Mouse (Mus musculus) layer of hippocampus, adult 9-11 months (tissue): ENCODE measurements around the gene Duoxa1.
A peak's percentile ranks its signal among the peaks of the same experiment; 100 is the strongest.
"Not testable (repeated sequence)": the region's sequence is repeated elsewhere in the genome, so short reads cannot be mapped to it uniquely, and the experiment has no call there.

Experiments
- DNase-seq: peaks from one replicate; pipeline ENCODE4 v3.0.0; 2022

Duoxa1 gene

DNA sequence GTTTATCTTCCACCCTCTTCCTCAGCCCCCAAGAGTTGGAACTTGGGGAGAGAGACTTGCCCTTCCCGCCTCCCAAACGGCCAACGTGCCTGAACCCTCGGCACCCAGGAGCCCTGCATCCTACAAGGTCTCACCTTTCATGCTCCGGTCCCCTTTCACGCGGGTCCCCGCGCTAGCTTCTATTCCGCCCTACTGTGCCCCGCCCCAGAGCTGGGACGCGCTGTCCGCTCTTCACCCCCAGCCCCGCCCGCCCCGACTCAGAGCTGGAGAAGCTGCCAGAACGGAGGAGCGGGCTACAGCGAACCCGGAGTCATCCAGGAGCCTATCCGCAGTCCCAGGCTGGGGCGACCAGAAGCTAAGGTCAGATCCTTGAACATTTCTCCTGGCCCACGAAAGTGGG, at the start of gene Duoxa1:
TSS of gene Duoxa1 (minus strand) at position 195 of the 400 bp plus-strand sequence.
- no peak for DNase-seq

DNA sequence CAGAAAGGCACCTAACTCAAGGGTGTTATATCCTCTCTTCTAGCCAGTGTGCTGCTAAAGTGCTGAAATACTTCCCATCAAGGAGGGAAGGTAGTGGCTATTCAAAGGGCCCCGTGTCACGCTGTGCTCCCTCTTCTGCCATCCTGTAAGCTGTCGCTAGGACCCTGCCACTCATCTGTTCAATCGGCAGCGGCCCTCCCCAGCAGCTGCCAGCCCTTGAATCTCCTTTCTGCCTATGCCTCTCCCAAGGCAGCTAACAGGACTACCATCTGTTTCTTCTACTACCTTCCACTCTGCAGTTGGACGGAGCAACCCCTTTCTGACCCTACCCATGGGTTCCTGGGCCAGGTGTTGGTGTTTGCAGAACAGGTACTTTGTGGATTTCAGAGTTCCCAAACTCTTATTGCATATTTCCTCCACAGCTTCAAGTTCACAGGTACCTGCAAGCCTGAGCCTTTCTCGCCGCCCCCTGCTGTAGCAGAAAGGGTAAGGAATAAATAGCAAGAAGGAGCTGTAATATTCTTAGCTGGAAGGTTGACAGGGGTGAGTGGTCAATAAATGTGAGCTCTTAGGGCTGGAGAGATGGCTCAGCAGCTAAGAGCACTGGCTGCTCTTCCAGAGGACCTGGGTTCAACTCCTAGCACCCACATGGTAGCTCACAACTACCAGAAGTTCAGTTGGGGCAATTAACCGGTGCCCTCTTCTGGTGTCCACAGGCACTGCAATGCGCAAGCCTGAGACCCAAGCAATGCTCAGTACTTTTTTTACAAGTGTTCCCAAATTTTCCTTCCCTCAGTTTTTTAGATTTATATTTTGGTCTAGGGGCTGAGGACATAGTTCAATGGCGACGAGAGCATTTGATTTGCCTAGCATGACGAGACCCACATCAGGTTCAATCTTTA, 49.3 kb upstream of the Duoxa1 start:
- no peak for DNase-seq

DNA sequence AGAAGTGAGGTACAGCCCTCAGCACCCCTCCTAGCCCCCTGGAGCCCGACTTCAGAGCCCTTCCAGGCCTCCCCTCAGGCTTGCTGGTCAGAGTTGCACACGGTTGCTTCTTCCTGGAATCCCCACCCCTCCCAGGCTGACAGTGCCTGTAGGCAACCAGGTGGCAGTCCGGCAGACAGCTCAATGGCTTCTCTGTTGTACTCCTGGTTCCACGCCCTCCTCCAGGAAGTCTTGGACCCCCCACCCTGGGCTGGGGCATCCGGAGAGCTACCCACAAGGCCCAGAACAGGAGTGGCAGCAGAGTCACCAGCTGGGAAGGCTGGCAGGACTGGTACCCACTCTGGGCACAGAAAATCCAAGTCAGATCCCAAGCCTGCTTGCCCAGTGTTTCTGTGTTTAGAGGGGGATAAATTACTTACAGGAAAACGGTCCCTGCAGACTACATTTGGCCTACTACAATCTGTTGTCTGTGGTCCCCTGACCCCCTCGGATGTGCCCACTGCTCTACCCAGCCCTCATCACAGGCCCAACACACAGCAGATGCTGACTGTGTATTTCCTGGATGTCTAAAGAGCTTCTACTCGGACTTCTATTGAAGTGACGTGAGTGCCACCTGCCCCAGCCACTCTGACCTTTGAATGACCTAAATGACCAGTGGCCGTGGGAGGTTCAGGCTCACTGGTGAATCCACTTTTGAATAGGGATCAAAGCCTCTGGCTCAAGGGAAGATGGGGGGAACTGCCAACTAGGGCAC, 48.5 kb upstream of the Duoxa1 start:
- DNase-seq: no peak

DNA sequence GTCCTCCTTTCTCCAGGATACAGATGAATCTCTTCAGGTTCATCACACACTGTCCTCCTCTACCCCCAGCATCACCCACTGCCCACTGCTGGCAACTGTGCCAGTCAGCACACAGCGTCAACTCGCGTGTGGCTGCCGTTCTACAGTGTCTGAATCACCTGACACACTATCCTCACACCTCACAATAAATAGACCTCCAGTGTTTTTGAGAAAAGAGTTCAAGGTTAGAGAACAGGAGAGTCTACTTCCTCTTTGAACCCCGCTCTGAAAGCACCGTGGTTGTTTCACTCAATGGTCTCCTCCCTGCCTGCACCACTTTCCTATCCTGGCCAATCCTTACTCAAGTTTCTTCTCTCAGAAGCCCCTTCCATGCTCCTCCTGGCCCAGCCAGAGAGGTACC, 47.7 kb upstream of the Duoxa1 start:
- no peak for DNase-seq

DNA sequence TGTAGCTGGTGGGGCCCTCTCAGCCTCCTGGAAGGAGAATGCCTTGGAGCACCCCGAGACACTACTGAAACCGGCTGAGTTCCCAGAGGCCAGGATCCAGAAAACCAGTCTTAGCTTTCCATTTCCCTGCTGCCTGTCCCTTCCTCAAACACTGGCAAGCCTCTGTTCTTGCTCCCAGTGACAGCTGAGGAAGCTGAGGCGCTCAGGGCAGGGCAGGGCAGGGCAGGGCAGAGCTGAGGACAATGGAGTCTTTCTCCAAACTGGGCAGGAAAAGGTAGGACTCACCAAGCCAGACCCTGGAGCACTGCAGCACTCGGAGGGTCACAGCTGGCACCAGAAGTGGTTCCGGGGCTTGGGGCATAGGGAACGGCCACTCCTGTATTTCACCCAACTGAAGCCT, 46.8 kb upstream of the Duoxa1 start:
- DNase-seq: no peak

DNA sequence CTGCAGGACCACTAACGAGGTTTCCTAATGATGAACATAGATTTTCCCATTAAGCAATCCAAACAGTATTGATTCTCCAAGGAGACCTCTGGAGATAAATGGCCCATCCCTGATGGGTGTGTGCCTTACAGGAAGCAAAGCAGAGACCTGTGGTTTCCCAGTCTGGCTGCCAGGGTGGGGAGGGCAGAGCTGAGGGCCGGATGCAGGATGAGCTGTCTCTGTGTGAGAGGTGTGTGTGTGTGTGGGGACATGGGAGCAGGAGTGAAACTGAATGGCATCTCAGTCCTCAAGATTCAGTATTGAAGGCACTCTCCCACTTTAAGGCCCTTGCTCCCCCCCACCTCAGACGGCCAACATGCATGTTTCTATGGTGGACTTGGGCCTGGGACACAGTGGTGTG, 42.7 kb upstream of the Duoxa1 start:
- DNase-seq: no peak

DNA sequence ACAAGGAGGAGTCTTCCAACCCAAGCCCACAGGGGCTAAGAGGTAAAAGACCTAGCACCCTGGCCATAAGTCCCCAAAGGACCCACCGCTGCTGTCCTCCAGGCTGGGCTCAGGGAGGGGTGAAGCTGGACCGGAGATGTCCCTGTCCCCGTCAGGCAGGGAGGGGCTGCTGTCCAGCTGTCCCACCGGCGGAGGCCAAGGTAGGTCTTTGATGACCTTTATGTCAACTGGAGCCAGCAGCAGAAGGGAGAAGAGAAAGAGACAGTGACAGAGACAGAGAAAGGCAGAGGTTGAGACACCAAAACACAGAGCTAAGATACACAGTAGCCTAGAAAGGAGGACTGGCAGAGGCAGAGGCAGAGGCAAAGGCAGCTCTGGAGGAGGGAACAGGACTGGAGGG, 41.9 kb upstream of the Duoxa1 start:
- DNase-seq: no peak

DNA sequence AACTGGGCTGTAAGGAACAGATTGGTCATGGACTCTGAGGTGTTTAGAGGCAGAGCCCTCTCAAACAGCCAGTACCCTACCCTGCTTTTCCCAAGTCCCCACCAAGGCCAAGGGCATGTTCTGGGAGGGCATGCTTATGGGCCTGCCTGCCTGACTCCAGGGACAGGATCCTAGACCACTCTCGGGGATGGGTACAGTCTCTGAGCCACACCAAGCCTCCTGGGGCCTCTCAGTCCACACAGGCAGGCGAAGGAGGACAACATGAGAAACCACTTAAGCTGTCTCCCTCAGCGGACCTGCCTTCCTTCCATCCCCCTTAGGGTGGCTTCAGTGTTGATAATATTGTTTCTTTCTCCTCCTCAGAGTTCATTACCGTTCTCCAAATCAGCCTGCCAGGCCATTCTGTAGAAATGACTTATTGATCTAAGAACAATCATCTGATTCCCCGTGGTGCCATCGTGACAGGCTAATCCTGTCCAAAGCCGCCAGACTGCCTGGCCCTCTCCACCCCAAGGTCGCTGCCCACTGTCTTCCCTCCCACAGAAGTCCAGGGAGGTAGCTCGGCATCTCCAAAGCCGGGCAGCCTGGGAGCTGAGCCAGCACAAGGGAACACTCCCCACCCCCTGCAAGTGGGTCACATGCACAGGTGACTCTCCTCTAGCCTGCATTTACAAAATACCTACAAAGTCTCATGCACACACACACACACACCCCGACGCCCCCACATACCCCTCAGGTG, 40.8 kb upstream of the Duoxa1 start:
- no peak for DNase-seq

DNA sequence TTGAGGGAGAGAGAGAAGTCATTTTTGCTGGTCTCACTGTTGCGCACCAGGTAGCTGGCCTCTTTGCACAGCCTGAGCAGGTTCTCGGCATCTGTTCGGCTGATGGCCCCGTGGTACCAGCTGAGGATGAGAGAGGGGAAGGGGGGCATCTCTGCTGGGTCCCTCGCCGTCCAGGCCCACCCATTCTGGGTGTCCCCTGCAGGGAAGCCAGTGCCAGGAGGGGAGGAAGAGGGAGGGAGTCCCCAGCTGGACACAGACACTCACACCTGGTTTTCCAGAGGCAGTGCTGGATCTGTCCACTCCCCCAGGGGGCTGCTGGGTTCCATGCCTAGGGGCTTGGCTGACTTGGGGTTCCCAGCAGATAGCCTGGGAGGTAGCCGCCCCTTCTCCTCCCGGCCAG, 40.2 kb upstream of the Duoxa1 start:
- DNase-seq: no peak

DNA sequence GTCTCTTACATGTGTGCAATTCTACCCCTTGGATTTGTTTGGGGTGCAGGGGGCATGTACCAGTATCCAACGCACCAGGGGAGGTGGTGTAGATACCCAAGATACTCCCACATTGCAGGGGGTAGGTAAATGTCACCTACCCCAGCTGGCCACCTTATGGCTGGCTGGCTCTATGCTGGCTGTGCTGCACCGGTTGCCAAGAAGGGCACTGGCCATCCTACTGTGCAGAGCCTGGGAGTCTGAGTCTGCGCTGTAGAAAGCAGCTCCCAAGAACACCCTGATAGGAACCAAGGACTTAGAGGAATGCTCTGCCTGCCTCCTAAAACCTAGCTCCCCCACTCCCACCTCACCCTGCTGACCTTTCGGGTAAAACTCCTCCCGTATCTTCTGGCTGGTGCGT, 39.5 kb upstream of the Duoxa1 start:
- no peak for DNase-seq

DNA sequence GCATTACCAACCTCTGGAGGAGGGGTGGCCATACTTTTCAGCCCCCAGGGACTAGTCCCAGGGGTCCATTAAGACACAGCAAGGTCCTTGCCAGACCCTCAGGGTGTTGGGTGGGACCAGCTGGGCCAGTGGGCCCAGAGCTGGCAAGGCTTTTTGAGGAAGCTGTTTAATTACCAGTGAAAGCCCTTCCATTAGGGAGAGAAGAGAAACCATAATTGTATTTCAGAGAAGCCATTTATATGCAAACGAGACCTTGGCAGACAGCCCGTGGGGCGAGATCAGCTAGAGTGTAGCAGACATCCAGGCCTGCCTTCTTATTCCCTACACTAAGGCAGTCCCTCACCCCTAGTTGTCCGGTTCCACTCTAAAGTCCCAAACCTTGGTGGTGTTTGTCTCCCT, 38.4 kb upstream of the Duoxa1 start:
- DNase-seq: peak; percentile 62

DNA sequence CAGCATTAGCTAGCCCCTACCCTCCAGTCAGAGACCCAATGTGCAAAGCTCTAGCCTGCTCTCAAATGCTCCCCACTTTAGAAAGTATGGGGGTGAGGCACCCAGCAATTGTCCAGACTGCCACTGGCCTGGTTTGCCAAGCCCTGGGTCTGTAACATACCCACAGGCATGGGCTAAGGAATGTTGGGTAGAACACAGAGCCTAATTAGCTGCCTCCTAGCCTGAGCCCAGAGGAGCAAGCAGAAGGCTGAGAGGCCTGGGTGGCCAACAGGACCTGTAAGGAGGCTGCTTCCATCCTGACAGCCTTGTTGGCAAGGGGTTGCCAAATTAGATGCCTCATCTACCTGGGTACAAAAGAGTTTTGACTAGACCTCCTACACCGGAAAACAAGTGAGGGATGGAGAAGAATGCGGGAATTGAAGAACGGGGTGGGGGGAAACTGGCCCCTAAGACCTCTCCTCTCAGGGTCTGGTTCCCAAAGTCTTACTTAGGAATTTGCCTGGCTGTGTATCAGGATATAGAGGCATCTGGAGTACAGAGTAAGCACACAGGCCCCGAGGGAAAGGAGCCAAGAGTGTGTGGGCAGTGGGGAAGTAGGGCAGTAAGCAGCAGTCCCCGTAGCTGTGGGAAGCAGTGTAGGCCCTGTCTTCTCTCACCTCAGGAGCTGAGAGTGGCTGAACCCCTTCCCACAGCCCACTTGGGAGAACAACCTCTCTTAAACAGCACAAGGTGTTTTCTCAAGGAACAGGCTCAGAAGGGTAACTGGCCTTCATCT, 37.8 kb upstream of the Duoxa1 start:
- DNase-seq: peak; percentile 74

DNA sequence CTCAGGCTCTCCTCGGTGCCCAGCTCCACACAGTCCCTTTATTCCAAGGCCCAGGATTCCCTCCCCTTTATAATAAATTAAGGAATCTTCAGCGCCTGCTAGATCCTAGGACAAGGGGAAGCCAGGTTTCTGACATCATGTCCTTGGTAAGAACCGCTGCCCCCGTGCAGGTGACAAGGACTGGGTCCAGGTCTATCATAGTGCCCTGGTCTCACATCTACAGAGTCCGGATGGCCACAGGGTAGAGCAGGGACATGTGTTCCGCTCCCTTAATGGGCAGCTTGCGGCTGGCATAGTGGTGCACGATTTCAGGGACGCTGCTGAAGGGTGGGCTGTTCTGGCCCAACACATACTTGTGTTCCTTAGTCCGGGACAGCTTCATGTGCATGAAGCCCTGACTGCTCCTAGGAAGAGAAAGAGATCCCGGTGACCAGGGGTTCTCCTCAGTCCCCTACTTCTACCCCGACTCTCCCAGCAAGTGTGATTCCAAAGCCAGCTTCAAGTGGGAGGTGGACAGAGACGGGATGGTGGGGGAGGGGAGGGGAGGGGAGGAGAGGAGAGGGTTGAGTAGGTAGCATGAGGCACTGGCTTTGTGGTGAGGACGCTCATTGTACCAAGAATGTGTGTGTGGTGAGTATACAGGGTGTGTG, 35.7 kb upstream of the Duoxa1 start:
- DNase-seq: no peak

DNA sequence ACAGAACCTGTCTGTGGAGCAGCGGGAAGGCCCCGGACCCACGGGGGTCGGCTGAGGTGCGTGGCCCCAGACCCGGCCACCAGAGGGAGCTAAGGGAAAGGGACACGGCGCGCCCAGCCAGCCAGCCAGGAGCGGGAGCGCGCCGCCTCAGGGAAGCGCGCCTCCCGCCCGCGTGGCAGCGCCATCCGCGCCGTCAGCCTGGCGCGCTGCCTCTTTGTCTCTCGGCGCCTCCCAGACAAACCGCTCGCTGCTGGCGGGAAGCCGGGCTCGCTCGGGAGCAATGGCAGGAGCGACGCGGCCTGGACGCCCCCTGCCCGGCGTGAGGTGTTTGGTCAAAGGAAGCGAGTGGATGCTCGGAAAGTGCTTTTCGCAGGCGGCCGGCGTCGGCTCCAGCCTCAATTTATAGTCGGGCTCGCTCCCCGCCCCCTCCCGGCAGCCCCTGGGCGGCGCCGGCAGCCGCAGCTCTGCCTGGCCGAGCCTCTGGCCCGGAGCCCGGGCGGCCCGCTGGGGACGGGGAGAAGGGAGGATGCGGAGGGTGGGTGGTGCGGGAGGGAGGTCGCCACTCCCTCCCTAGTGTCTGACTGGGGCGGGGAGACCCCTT, 35.1 kb upstream of the Duoxa1 start:
- DNase-seq: peak; percentile 91

DNA sequence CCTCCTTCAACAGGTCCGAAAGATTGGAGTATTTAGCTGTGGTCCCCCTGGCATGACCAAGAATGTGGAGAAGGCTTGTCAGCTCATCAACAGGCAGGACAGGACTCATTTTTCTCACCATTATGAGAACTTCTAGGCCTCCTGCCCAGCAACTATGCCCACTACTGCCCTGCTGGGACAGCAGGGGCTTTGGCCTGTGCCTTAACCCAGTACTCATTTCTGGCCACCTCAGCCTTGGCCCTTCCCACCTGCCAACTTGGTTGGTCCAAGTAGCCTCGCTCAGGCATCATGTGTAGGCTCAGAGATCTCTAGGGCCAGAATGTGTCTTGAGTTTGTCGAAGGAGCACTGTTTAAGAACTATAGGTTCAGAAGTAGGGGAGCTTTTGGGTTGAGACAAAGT, 33.7 kb upstream of the Duoxa1 start:
- DNase-seq: no peak

DNA sequence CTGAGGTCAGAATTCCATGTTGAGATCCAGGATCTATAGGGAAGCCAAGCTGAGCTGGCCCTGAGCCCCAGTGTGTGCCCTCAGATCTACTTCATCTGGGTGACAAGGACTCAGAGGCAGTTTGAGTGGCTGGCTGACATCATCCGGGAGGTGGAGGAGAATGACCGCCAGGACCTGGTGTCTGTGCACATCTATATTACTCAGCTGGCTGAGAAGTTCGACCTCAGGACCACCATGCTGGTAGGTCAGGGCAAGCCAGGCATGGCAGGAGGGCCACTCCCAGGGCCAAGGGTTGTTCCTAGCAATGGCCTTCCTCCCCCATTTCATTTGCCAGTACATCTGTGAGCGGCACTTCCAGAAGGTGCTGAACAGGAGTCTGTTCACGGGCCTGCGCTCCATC, 32.6 kb upstream of the Duoxa1 start:
- not testable (repeated sequence) for DNase-seq

DNA sequence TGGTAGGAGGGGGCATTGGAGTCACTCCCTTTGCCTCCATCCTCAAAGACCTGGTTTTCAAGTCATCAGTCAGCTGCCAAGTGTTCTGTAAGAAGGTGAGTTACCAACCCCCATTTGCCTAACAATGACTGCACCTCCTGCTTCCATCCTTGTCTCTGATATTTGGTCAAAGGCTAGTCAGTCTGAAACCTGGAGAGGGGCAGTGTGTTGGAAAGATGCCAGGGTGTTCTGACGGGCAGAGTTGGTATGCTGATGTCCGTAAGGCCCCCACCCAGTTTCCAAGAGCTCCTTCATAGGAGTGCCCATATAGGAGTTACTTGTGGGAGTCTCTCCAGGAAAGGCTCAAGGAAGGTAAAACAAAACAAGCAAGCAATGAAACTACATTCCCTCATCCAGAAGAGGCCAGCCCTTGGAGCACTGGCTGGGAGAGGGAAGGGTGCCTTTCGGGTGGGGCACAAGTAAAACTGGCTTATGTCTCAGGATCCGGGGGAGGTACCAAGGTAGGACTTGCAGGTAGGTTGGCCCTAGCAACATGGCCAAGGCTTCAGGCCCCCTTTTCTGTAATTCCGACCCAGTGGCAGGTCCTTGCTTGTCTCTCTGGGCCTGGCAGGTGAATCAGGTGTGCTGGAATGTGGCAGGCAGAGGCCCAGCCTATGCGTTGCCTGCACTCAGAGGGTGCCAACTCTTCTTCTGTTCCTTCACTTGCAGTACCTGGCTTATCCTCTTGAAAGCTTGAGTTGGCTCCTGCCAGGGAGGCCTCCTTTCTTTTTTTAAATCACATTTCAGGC, 31.8 kb upstream of the Duoxa1 start:
- DNase-seq: no peak

DNA sequence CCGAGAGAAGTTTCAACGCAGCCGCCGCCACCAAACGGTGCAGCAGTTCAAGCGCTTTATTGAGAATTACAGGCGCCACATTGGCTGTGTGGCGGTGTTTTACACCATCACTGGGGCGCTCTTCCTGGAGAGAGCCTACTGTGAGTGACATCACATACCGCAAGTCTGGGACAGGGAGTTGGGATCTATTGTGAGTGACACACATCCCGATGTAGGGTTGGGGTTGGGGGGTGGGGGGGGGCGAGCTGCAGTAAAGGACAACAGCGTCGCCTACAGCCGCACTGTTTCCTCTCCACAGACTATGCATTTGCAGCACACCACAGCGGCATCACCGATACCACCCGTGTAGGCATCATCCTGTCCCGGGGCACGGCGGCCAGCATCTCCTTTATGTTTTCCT, 23.8 kb upstream of the Duoxa1 start:
- no peak for DNase-seq

DNA sequence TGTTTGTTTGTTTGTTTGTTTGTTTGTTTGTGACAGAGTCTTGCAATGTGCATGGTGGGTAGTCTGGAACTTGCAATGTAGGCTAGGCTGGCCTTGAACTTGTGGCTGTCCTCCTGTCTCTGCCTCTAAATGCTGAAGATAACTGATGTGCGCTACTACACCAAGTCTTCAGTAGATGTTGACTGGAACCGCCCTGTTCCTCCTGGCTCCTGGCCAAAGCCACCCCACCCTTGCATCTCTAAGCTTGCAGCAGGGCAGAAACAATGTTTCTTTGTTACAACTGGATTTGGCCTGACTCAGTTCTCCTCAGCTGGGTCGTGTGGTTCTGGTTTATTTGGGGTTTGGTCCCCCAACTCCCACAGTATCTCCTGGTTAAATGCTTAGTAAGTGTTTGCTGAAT, 20.6 kb upstream of the Duoxa1 start:
- no peak for DNase-seq

DNA sequence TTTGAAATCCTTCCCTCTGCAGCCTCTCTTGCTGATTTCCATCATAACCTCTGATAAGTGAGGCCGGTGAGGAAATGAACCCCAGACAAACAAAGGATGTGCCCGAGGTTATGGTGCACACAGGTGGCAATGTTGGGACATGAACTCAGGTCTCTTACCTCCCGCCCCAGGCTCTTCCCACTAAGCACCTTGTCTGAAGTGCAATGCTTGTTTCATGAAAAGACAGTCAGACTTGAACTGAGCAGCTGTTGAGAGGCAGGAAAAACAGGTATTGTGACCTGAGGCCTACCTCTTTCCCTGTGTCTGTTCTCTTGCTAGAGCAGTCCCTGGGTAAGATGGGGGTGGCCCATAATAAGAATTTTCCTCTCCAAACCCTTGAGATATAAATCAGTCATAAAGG, 18.7 kb upstream of the Duoxa1 start:
- no peak for DNase-seq

DNA sequence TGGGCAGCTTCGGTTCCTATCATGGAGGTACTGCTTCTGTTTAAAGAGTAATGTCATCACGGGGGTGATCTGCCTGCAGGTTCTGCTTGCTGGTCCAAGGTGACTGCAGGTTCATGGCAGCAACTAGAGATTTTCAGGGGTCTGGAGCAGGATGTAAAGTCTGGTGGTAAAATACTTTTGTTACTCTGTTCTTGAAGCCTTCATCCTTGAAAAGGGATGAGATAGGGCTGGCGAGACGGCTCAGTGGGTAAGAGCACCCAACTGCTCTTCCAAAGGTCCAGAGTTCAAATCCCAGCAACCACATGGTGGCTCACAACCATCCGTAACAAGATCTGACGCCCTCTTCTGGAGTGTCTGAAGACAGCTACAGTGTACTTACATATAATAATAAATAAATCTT, 16.8 kb upstream of the Duoxa1 start:
- DNase-seq: not testable (repeated sequence)
